Mouse (Mus musculus): ENCODE results near the gene Gm10309. TPM values are rescaled to one million over a fixed set of nuclear protein-coding genes. Genes with fewer than 3 reads are reported as not detected.
A peak's percentile ranks its signal among the peaks of the same experiment; 100 is the strongest.

The Gm10309 gene
- polyA plus RNA-seq, 1 experiment, result 5.4 TPM

GRCm38 (mm10) chr17:86514974-86515620, 10.1 kb upstream of the Gm10309 start:
- TF ChIP-seq POLR2A (IDR thresholded peaks at IDR 0.05; ENCODE audit: control insufficient read depth, low read depth, low read length) (no peak), CTCF (IDR thresholded peaks at IDR 0.05; ENCODE audit: control insufficient read depth, insufficient read depth, insufficient replicate concordance, low read depth, low read length) (no peak)
- Histone ChIP-seq H3K27me3 (ENCODE audit: control insufficient read depth, insufficient read depth, low read length) (no peaks in the 10 kb centered on the region), H3K36me3 (ENCODE audit: control insufficient read depth, insufficient read depth, low read length) (no peaks in the 10 kb centered on the region), H3K27ac (ENCODE audit: control insufficient read depth, insufficient read depth, low read depth, low read length) (no peak overlapping the region), H3K4me3 (ENCODE audit: control insufficient read depth, low read depth, low read length) (no peak overlapping the region), H3K4me1 (ENCODE audit: control insufficient read depth, insufficient read depth, low read length) (no peaks in the 10 kb centered on the region)

GRCm38 (mm10) chr17:86509871-86510270, 4.8 kb upstream of the Gm10309 start:
- Histone ChIP-seq H3K4me3 (ENCODE audit: control insufficient read depth, low read depth, low read length) (no peak overlapping the region), H3K27ac (ENCODE audit: control insufficient read depth, insufficient read depth, low read depth, low read length) (no peak overlapping the region), H3K36me3 (ENCODE audit: control insufficient read depth, insufficient read depth, low read length) (no peaks in the 10 kb centered on the region), H3K27me3 (ENCODE audit: control insufficient read depth, insufficient read depth, low read length) (no peaks in the 10 kb centered on the region), H3K4me1 (ENCODE audit: control insufficient read depth, insufficient read depth, low read length) (peaks cover 14% of the 10 kb centered on the region)
- no peak for TF ChIP-seq POLR2A (IDR thresholded peaks at IDR 0.05; ENCODE audit: control insufficient read depth, low read depth, low read length)
- TF ChIP-seq CTCF (IDR thresholded peaks at IDR 0.05; ENCODE audit: control insufficient read depth, insufficient read depth, insufficient replicate concordance, low read depth, low read length), result no peak

GRCm38 (mm10) chr17:86508212-86508490, 3.1 kb upstream of the Gm10309 start:
- no peaks in the 10 kb centered on the region for H3K36me3 ChIP-seq (ENCODE audit: control insufficient read depth, insufficient read depth, low read length)
- no peak overlapping the region for H3K27ac ChIP-seq (ENCODE audit: control insufficient read depth, insufficient read depth, low read depth, low read length)
- TF ChIP-seq CTCF (IDR thresholded peaks at IDR 0.05; ENCODE audit: control insufficient read depth, insufficient read depth, insufficient replicate concordance, low read depth, low read length) (no peak), POLR2A (IDR thresholded peaks at IDR 0.05; ENCODE audit: control insufficient read depth, low read depth, low read length) (no peak)
- H3K4me1 ChIP-seq (ENCODE audit: control insufficient read depth, insufficient read depth, low read length), result peaks cover 14% of the 10 kb centered on the region
- no peak overlapping the region for H3K4me3 ChIP-seq (ENCODE audit: control insufficient read depth, low read depth, low read length)
- no peaks in the 10 kb centered on the region for H3K27me3 ChIP-seq (ENCODE audit: control insufficient read depth, insufficient read depth, low read length)

GRCm38 (mm10) chr17:86507342-86508211, 2.5 kb upstream of the Gm10309 start:
- Histone ChIP-seq H3K36me3 (ENCODE audit: control insufficient read depth, insufficient read depth, low read length) (no peaks in the 10 kb centered on the region), H3K27ac (ENCODE audit: control insufficient read depth, insufficient read depth, low read depth, low read length) (no peak overlapping the region), H3K4me3 (ENCODE audit: control insufficient read depth, low read depth, low read length) (peak overlapping the region; percentile 20), H3K4me1 (ENCODE audit: control insufficient read depth, insufficient read depth, low read length) (peaks cover 14% of the 10 kb centered on the region), H3K27me3 (ENCODE audit: control insufficient read depth, insufficient read depth, low read length) (no peaks in the 10 kb centered on the region)
- TF ChIP-seq CTCF (IDR thresholded peaks at IDR 0.05; ENCODE audit: control insufficient read depth, insufficient read depth, insufficient replicate concordance, low read depth, low read length) (no peak), POLR2A (IDR thresholded peaks at IDR 0.05; ENCODE audit: control insufficient read depth, low read depth, low read length) (no peak)

GRCm38 (mm10) chr17:86506881-86507280, 1.8 kb upstream of the Gm10309 start:
- no peak overlapping the region; the same call in 1 of the 2 replicates for H3K27ac ChIP-seq (ENCODE audit: control insufficient read depth, insufficient read depth, low read depth, low read length)

GRCm38 (mm10) chr17:86503208-86503897, 1.7 kb downstream of the Gm10309 start:
- Histone ChIP-seq H3K36me3 (ENCODE audit: control insufficient read depth, insufficient read depth, low read length) (no peaks in the 10 kb centered on the region), H3K4me3 (ENCODE audit: control insufficient read depth, low read depth, low read length) (peak overlapping the region; percentile 63), H3K27ac (ENCODE audit: control insufficient read depth, insufficient read depth, low read depth, low read length) (no peak overlapping the region), H3K27me3 (ENCODE audit: control insufficient read depth, insufficient read depth, low read length) (no peaks in the 10 kb centered on the region), H3K4me1 (ENCODE audit: control insufficient read depth, insufficient read depth, low read length) (peaks cover 14% of the 10 kb centered on the region)
- TF ChIP-seq CTCF (IDR thresholded peaks at IDR 0.05; ENCODE audit: control insufficient read depth, insufficient read depth, insufficient replicate concordance, low read depth, low read length) (no peak), POLR2A (IDR thresholded peaks at IDR 0.05; ENCODE audit: control insufficient read depth, low read depth, low read length) (no peak)

More at GRCm38 (mm10) chr17:86506881-86507280, 1.8 kb upstream of the Gm10309 start:
- peaks cover 14% of the 10 kb centered on the region for H3K4me1 ChIP-seq (ENCODE audit: control insufficient read depth, insufficient read depth, low read length)
- peak overlapping the region; percentile 61 for H3K4me3 ChIP-seq (ENCODE audit: control insufficient read depth, low read depth, low read length)
- H3K27me3 ChIP-seq (ENCODE audit: control insufficient read depth, insufficient read depth, low read length), result no peaks in the 10 kb centered on the region
- no peaks in the 10 kb centered on the region for H3K36me3 ChIP-seq (ENCODE audit: control insufficient read depth, insufficient read depth, low read length)
- TF ChIP-seq POLR2A (IDR thresholded peaks at IDR 0.05; ENCODE audit: control insufficient read depth, low read depth, low read length) (no peak), CTCF (IDR thresholded peaks at IDR 0.05; ENCODE audit: control insufficient read depth, insufficient read depth, insufficient replicate concordance, low read depth, low read length) (no peak)

GRCm38 (mm10) chr17:86501393-86501792, 3.6 kb downstream of the Gm10309 start:
- Histone ChIP-seq H3K4me3 (ENCODE audit: control insufficient read depth, low read depth, low read length) (no peak overlapping the region), H3K27ac (ENCODE audit: control insufficient read depth, insufficient read depth, low read depth, low read length) (no peak overlapping the region), H3K27me3 (ENCODE audit: control insufficient read depth, insufficient read depth, low read length) (no peaks in the 10 kb centered on the region), H3K36me3 (ENCODE audit: control insufficient read depth, insufficient read depth, low read length) (no peaks in the 10 kb centered on the region), H3K4me1 (ENCODE audit: control insufficient read depth, insufficient read depth, low read length) (peaks cover 5% of the 10 kb centered on the region)
- TF ChIP-seq CTCF (IDR thresholded peaks at IDR 0.05; ENCODE audit: control insufficient read depth, insufficient read depth, insufficient replicate concordance, low read depth, low read length) (no peak), POLR2A (IDR thresholded peaks at IDR 0.05; ENCODE audit: control insufficient read depth, low read depth, low read length) (no peak)

Data from testis, adult 2 months (tissue).